Mouse (Mus musculus) hindbrain, embryonic 12.5 days (tissue): Measurements from ENCODE around the gene Vps13a. TPM values are rescaled to one million over a fixed set of nuclear protein-coding genes. Genes with fewer than 3 reads are reported as not detected.
"Not testable (repeated sequence)": the region's sequence is repeated elsewhere in the genome, so short reads cannot be mapped to it uniquely, and the experiment has no call there.

ENCODE experiments used
- ATAC-seq: fragments of 200-750 bp; cut with Nextera tagmentation; 2 replicates; pipeline ENCODE4 v1.8.0; 2017; ENCODE audit warnings: moderate TSS enrichment; ENCODE audit not compliant: low FRiP score
- H3K27ac ChIP-seq: fragments of 300-500 bp; sonication (generic); 2 replicates; pipeline ENCODE4 v1.5.1; 2016; ENCODE audit warnings: mild to moderate bottlenecking
- H3K27me3 ChIP-seq: fragments of 300-500 bp; sonication (generic); 2 replicates; pipeline ENCODE4 v1.6.1; 2016; ENCODE audit warnings: mild to moderate bottlenecking
- H3K36me3 ChIP-seq: fragments of 300-500 bp; sonication (generic); 2 replicates; pipeline ENCODE4 v1.6.1; 2016; ENCODE audit warnings: mild to moderate bottlenecking
- H3K4me1 ChIP-seq: fragments of 300-500 bp; sonication (generic); 2 replicates; pipeline ENCODE4 v1.6.1; 2016
- H3K4me2 ChIP-seq: fragments of 300-500 bp; sonication (generic); replicated peaks from 2 replicates; pipeline ENCODE4 v1.6.1; 2016; ENCODE audit warnings: mild to moderate bottlenecking
- H3K4me3 ChIP-seq: fragments of 300-500 bp; sonication (generic); 2 replicates; pipeline ENCODE4 v1.5.1; 2016; ENCODE audit warnings: mild to moderate bottlenecking
- H3K9ac ChIP-seq: fragments of 300-500 bp; sonication (generic); 2 replicates; pipeline ENCODE4 v1.6.1; 2016; ENCODE audit warnings: mild to moderate bottlenecking, moderate library complexity
- H3K9me3 ChIP-seq: fragments of 300-500 bp; sonication (generic); replicated peaks from 2 replicates; pipeline ENCODE4 v1.6.1; 2016; ENCODE audit warnings: mild to moderate bottlenecking
- WGBS: fragments of 180-500 bp; shearing (Covaris S2); methylation state at CpG from one replicate; pipeline ENCODE4 v1.1.7; 2016; 5-methylcytosine and 5-hydroxymethylcytosine counted together
- polyA plus RNA-seq: library from polyadenylated mRNA; unstranded; fragments of >200 nt; fragmentation: Nextera tagmentation; extraction: Ambion mirVana; gene quantifications from 2 replicates; pipeline ENCODE4 v1.2.1, GENCODE M21; 2016

Vps13a gene
- 10.6 and 10.7 TPM in 2 replicates for polyA plus RNA-seq

DNA sequence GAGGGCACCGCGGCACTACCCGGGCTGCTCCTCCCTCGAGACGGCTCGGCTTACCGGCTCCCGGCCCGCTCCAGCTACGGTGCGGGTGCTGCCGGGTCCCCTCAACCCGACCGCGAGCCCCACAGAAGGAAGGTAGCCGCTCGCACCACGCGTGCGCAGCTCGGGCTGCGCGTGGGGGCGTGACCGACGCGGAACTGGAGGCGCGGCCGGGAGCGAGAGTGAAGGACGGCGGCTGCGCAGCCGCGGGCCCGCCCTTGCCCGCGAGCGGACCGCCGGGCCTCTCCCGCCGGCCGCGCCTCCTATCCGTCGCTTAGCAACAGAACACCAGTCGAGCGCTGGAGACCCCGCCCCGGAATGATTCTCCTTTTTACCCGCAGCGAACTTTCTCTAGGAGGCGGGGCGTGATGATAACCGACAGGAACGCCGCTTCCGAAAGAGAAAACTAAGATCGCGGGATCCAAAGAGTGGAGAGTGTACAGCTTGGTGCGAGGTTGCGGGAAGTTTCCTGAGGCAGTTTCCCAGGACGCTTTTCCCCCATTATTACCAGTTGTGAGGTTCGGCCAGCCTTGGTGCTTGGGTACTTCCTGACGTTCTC lies at the start of gene Vps13a:
Gene Vps13a (minus strand): TSS at position 144 of the 595 bp plus-strand sequence.
- Histone ChIP-seq H3K4me3 (peak within 1 kb of the TSS; percentile 65), H3K27ac (no peak within 1 kb of the TSS), H3K4me1 (peaks cover 8% of the 10 kb centered on the region; the same call in 1 of the 2 replicates), H3K9me3 (no peaks in the 10 kb centered on the region), H3K9ac (peak within 1 kb of the TSS; percentile 63), H3K4me2 (peak within 1 kb of the TSS; percentile 96), H3K36me3 (no peaks in the 10 kb centered on the region), H3K27me3 (peaks cover 13% of the 10 kb centered on the region)
- under 1% methylated on average over 67 of the region's 67 CpGs for WGBS
- ATAC-seq: peak; percentile 98

DNA sequence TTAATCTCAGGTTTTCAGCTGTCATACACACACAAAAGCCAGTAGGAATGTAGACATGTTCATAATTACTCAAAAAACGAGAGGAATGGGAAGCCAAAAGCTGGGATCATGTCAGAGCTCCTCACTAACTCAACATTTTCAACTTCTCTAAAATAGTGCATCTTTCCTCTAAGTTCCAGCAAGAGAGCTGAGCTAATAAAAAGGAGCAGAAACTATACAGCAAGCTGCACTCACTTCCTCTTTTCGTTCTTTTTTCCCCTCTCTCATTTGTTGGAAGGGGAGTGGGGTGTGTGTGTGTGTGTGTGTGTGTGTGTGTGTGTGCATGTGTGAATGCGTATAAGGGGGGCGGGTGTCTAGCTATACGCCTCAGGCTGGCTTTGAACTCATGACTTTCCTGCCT lies 46.9 kb upstream of the Vps13a start:
- Histone ChIP-seq H3K9me3 (no peaks in the 10 kb centered on the region), H3K27me3 (no peaks in the 10 kb centered on the region), H3K4me3 (no peak overlapping the region), H3K27ac (no peak overlapping the region), H3K36me3 (no peaks in the 10 kb centered on the region), H3K4me1 (no peaks in the 10 kb centered on the region), H3K9ac (no peak overlapping the region), H3K4me2 (no peak overlapping the region)
- ATAC-seq: no peak
- 76% methylated on average over 5 of the region's 5 CpGs for WGBS

DNA sequence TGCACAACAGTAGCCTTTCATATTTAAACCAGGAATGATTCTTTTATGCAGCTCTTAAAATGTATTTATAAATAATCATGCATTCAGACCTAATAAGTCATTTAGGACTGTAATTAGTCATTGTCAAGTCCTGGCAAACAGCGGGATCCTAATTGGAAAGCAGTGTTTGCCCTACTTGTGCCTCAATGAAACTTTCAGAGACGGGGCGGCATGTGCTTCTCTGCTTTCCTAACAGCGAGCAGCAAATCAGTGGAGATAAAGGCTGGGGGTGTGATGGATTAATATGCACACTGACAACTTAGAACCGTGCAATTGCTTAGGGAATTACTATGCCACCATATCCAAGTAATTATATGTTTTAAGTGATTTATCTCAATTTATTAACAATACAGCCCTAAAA lies 44.5 kb upstream of the Vps13a start:
- Histone ChIP-seq H3K9ac (no peak overlapping the region), H3K27ac (no peak overlapping the region), H3K4me1 (no peaks in the 10 kb centered on the region), H3K4me3 (no peak overlapping the region), H3K27me3 (no peaks in the 10 kb centered on the region), H3K4me2 (no peak overlapping the region), H3K36me3 (no peaks in the 10 kb centered on the region), H3K9me3 (no peaks in the 10 kb centered on the region)
- ATAC-seq: no peak
- WGBS: 45% methylated on average over 5 of the region's 5 CpGs

DNA sequence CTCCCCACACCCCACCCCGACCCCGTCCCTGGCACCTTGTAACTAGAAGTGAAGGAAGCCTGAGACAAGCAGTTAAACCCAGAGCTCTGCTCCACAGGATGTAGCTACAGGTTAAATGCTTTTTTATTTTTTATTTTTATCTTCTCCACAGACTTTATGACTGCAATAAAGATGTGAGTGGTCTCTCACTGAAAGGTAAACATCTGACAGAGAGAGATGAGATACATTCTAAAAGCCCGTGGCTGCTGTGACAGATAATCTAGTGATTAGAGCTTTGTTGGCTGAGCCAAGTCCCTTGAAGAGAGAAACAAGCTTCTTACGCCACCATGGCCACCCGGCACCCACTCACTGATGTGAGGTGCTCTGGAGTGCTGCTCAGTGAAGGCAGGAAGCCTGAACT lies 34.1 kb upstream of the Vps13a start:
- WGBS: 75% methylated on average over 5 of the region's 5 CpGs
- no peaks in the 10 kb centered on the region for H3K4me1 ChIP-seq
- no peak overlapping the region for H3K4me2 ChIP-seq

DNA sequence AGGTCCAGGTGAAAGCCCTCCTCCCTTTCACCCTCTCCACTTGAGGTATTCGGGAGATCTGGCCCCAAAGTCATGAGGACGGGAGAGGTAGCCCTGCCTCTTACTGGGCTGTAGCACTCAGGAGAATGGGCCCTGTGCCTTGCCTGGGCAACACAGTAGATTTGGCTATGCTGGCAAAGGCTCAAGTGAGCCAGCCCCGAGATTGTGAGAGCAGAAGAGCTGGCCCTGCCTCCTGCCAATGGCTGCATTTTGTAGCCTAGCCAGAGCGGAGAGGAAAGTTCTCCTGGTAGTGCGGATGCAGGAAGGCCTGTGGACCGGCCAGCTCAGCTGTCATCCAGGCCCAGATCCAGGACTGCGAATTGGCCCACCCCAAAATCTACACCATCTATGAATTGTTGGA lies 32.6 kb upstream of the Vps13a start:
- no peaks in the 10 kb centered on the region for H3K36me3 ChIP-seq
- H3K4me3 ChIP-seq: no peak overlapping the region
- no peak overlapping the region for H3K27ac ChIP-seq
- no peak for ATAC-seq
- no peaks in the 10 kb centered on the region for H3K4me1 ChIP-seq
- no peaks in the 10 kb centered on the region for H3K9me3 ChIP-seq
- 78% methylated on average over 7 of the region's 7 CpGs for WGBS
- no peak overlapping the region for H3K4me2 ChIP-seq
- H3K9ac ChIP-seq: no peak overlapping the region
- no peaks in the 10 kb centered on the region for H3K27me3 ChIP-seq

More for the DNA sequence above, 34.1 kb upstream of the Vps13a start:
- H3K4me3 ChIP-seq: no peak overlapping the region
- no peaks in the 10 kb centered on the region for H3K27me3 ChIP-seq
- no peak for ATAC-seq
- H3K27ac ChIP-seq: no peak overlapping the region
- no peaks in the 10 kb centered on the region for H3K36me3 ChIP-seq
- H3K9ac ChIP-seq: no peak overlapping the region
- H3K9me3 ChIP-seq: no peaks in the 10 kb centered on the region

DNA sequence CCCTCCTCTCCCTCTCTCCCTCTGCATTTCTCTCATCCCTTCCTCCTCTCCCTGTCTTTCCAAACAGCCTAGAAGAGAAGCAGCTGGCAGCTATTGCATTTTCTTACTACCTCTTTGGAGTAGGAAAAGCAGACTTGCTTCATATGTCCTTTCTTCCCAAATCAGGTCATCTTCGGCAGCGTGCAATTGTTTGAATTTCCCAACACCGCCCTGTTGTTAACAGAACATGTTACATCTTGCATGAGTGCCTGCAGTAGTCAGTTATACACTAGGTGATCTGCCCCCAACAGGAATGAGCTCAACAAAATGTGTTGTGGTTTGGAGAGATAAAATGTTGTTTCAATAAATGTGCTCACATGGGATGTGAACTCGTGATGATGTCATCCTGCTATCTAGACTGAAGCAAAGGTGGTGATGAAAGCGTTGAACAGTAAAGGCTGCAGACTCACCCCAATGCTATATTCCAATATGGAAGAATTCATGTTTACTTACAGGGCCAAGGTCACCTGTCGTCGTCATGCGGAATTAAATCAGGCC lies 31.4 kb upstream of the Vps13a start:
- Histone ChIP-seq H3K4me3 (no peak overlapping the region), H3K27ac (no peak overlapping the region), H3K4me1 (no peaks in the 10 kb centered on the region), H3K27me3 (no peaks in the 10 kb centered on the region), H3K9ac (no peak overlapping the region), H3K9me3 (no peaks in the 10 kb centered on the region), H3K4me2 (no peak overlapping the region), H3K36me3 (no peaks in the 10 kb centered on the region)
- no peak for ATAC-seq
- WGBS: 92% methylated on average over 8 of the region's 8 CpGs

DNA sequence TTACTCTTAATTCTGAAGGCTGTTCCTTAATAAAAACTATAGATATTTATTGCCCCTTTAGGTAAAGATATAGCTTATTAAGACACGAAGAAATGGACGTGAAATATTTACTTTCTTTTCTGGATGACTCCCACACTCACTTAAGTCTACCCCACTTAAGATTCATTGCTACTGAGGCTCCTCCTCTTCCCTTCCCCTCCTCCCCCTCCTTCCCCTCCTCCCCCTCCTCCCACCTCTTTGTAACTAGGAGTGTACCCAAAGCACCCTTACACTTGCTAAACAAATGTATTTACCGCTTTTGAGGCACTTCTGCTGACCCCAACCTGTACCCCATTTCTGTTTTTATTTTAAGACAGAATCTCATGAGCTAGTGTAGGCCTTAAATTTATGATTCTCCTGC lies 24.4 kb upstream of the Vps13a start:
- H3K27me3 ChIP-seq: no peaks in the 10 kb centered on the region
- H3K36me3 ChIP-seq: no peaks in the 10 kb centered on the region
- no peak overlapping the region for H3K4me2 ChIP-seq
- no peak overlapping the region for H3K4me3 ChIP-seq
- H3K4me1 ChIP-seq: no peaks in the 10 kb centered on the region
- WGBS: 46% methylated on average over 3 of the region's 3 CpGs
- H3K9me3 ChIP-seq: no peaks in the 10 kb centered on the region
- ATAC-seq: no peak
- H3K27ac ChIP-seq: no peak overlapping the region
- no peak overlapping the region for H3K9ac ChIP-seq

DNA sequence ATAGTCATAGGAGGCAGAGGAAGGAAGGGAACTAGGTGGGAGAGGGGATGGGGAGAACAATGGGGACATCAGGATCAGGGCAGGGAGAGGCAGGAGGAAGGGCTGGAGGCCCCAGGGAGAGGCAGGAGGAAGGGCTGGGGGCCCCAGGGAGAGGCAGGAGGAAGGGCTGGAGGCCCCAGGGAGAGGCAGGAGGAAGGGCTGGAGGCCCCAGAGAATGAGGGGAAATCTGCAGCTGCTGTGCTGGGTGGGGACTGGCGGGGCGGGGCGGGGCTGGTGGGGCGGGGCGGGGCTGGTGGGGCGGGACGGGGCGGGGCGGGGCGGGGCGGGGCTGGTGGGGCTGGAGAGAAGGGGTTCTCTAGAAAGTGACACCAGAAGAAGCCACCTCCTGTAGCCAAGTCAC lies 23.8 kb upstream of the Vps13a start:
- Histone ChIP-seq H3K4me2 (no peak overlapping the region), H3K27ac (no peak overlapping the region), H3K4me3 (no peak overlapping the region), H3K9ac (no peak overlapping the region), H3K9me3 (no peaks in the 10 kb centered on the region), H3K36me3 (no peaks in the 10 kb centered on the region), H3K4me1 (no peaks in the 10 kb centered on the region), H3K27me3 (no peaks in the 10 kb centered on the region)
- no peak for ATAC-seq
- WGBS: no CpG with 5 or more reads among the region's 11 CpGs

DNA sequence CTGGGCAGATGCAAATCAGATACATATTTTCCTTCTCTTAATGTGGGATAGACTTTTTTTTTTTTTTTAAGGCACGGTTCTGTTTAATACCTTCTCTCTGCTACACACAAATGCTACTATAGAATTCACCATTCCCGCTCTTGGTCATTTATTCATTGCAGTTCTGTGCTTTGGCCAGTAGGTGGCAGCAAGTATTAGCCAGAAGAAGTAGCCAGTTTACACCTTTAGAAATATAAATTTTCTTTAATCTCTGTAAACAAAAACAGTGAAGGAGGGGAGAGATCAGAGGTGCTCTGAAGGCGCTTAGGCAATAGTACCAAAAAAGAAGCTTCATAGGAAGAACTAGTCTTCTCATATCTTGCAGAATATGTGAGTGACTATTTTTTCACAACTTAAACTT lies 22.0 kb upstream of the Vps13a start:
- WGBS: 2% methylated on average over 3 of the region's 3 CpGs
- no peaks in the 10 kb centered on the region for H3K36me3 ChIP-seq
- H3K4me1 ChIP-seq: no peaks in the 10 kb centered on the region
- no peaks in the 10 kb centered on the region for H3K9me3 ChIP-seq
- H3K27ac ChIP-seq: no peak overlapping the region
- no peak overlapping the region for H3K9ac ChIP-seq
- no peak overlapping the region for H3K4me2 ChIP-seq
- H3K4me3 ChIP-seq: no peak overlapping the region
- no peaks in the 10 kb centered on the region for H3K27me3 ChIP-seq
- ATAC-seq: no peak

DNA sequence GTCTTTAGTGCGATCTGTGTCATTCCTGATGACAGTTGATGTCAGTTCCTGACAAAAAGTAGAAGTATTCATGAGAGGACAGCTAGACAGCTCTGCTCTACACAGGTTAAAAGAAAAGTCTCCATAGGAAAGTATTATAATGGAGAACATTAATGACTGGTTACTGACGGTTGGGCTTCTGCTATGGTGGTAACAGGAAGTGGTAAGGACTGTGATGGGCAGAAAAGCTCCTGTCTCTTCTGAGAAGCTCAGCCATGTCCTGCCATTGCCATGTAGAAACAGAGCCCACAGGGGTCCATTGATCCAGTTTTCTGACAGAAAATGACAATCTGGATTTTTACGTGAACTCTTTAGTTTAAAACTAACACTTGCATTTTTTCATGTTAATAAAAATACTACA lies 21.4 kb upstream of the Vps13a start:
- no peaks in the 10 kb centered on the region for H3K9me3 ChIP-seq
- H3K27me3 ChIP-seq: no peaks in the 10 kb centered on the region
- no peak overlapping the region for H3K9ac ChIP-seq
- H3K4me1 ChIP-seq: no peaks in the 10 kb centered on the region
- 81% methylated on average over 3 of the region's 3 CpGs for WGBS
- no peak overlapping the region for H3K4me2 ChIP-seq
- no peak overlapping the region for H3K27ac ChIP-seq
- no peak overlapping the region for H3K4me3 ChIP-seq
- no peak for ATAC-seq
- H3K36me3 ChIP-seq: no peaks in the 10 kb centered on the region

DNA sequence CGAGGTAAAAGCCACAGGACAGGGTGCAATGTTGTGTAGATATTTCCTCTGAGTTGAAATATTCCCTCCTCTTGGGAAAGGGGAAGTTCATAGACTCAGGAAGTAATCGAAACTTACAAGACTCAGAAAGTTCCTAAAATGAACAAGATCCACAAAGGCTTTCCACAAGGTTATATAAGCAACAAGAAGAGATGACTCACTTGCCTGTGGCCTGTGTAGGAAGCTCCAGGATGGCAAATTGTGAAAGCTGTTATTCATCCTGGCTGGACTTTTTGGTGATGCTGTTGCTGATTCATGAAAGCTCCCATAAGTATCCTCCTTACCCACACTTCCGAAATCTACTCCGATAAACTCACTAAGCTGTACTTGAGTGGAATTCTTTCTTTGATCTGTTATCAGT lies 17.2 kb upstream of the Vps13a start:
- Histone ChIP-seq H3K4me3 (no peak overlapping the region), H3K27me3 (no peaks in the 10 kb centered on the region), H3K9ac (no peak overlapping the region), H3K4me2 (no peak overlapping the region), H3K4me1 (no peaks in the 10 kb centered on the region), H3K27ac (no peak overlapping the region), H3K36me3 (no peaks in the 10 kb centered on the region), H3K9me3 (no peaks in the 10 kb centered on the region; the same call in 1 of the 2 replicates)
- WGBS: 79% methylated on average over 4 of the region's 4 CpGs
- no peak for ATAC-seq

DNA sequence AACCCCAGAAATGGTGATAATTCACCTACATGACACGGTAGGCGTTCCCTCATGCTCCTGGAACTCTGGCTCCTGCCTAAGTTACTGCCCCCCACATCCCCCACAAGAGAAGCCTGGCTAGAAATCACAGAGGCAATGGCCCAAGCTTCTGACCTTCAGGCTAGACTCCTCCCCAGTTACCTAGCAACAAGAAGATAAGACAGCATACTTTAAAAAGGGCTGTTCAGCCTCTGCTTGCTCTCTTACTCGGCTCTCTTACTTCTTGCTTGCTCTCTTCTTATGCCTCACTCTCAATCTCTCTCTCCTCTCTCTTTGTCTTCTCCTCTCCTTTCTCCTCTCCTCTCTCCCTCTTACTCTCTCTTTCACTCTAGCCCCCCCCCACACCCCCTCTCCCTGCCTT lies 13.8 kb upstream of the Vps13a start:
- not testable (repeated sequence) for H3K36me3 ChIP-seq, H3K9me3 ChIP-seq, H3K4me3 ChIP-seq, H3K4me1 ChIP-seq, H3K9ac ChIP-seq, H3K27me3 ChIP-seq, ATAC-seq, H3K27ac ChIP-seq, H3K4me2 ChIP-seq
- WGBS: 96% methylated on average over 3 of the region's 3 CpGs

DNA sequence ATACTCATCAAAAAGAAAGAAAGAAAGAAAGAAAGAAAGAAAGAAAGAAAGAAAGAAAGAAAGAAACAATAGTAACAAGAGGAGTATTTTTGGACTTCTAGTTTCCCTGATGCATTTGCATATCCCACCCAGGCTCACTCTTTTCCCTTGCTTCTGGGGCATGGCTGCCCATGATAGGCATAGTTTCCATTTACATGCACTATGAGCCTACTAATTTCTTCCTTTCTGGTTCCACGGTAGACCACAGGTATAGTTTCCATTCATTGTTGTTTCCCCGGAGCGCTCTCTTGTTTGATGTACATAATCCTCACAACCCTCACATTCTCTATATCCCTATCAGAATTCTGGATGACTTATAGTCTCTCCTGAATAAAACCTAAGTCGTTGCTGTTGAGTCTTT lies 9.2 kb upstream of the Vps13a start:
- no peak for ATAC-seq
- Histone ChIP-seq H3K27me3 (no peaks in the 10 kb centered on the region), H3K27ac (no peak overlapping the region), H3K4me2 (no peak overlapping the region), H3K4me1 (no peaks in the 10 kb centered on the region), H3K9ac (no peak overlapping the region), H3K36me3 (no peaks in the 10 kb centered on the region), H3K4me3 (no peak overlapping the region), H3K9me3 (no peaks in the 10 kb centered on the region; the same call in 1 of the 2 replicates)
- WGBS: 75% methylated on average over 4 of the region's 4 CpGs
